Mouse (Mus musculus): ENCODE results near the gene Tmem88b. TPM values are rescaled to one million over a fixed set of nuclear protein-coding genes. Genes with fewer than 3 reads are reported as not detected.

The Tmem88b gene
- polyA plus RNA-seq, 1 experiment from 2014 or later = 0.24 TPM

Small RNAs within 50 kb of the gene (microRNA-seq; reads per million reads assigned to microRNA genes)
- gene Gm27743 = not detected

Other genes starting within 250 kb of the Tmem88b start
- 118 and 122 TPM in 2 replicates for gene Nadk, start 223.5 kb downstream of the Tmem88b start, polyA plus RNA-seq (2016; fragmentation: Nextera tagmentation; extraction: Ambion mirVana)
- 10.7 and 12.9 TPM in 2 replicates for gene Slc35e2, start 184.5 kb downstream of the Tmem88b start, polyA plus RNA-seq (2016; fragmentation: Nextera tagmentation; extraction: Ambion mirVana)
- gene Cdk11b, start 161.0 kb downstream of the Tmem88b start, polyA plus RNA-seq (2016; fragmentation: Nextera tagmentation; extraction: Ambion mirVana) = 83.9 and 86.7 TPM in 2 replicates
- gene Gm10563, start 140.5 kb downstream of the Tmem88b start, polyA plus RNA-seq (2016; fragmentation: Nextera tagmentation; extraction: Ambion mirVana) = not detected in 2 replicates
- 1.8 and 2.8 TPM in 2 replicates for gene Mmp23, start 132.5 kb downstream of the Tmem88b start, polyA plus RNA-seq (2016; fragmentation: Nextera tagmentation; extraction: Ambion mirVana)
- 16.8 and 18.3 TPM in 2 replicates for gene Mib2, start 116.7 kb downstream of the Tmem88b start, polyA plus RNA-seq (2016; fragmentation: Nextera tagmentation; extraction: Ambion mirVana)
- 0.64 and 0.67 TPM in 2 replicates for gene Fndc10, start 91.5 kb downstream of the Tmem88b start, polyA plus RNA-seq (2016; fragmentation: Nextera tagmentation; extraction: Ambion mirVana)
- 163 and 164 TPM in 2 replicates for gene Ssu72, start 81.1 kb downstream of the Tmem88b start, polyA plus RNA-seq (2016; fragmentation: Nextera tagmentation; extraction: Ambion mirVana)
- 0.36 and 0.77 TPM in 2 replicates for gene Tmem240, start 51.1 kb downstream of the Tmem88b start, polyA plus RNA-seq (2016; fragmentation: Nextera tagmentation; extraction: Ambion mirVana)
- gene Atad3a, start 24.8 kb downstream of the Tmem88b start, polyA plus RNA-seq (2016; fragmentation: Nextera tagmentation; extraction: Ambion mirVana) = 141 and 149 TPM in 2 replicates
- gene Vwa1, start 11.2 kb downstream of the Tmem88b start, polyA plus RNA-seq (2016; fragmentation: Nextera tagmentation; extraction: Ambion mirVana) = 9.7 and 11.3 TPM in 2 replicates
- gene Ankrd65, start 4.6 kb upstream of the Tmem88b start, polyA plus RNA-seq (2016; fragmentation: Nextera tagmentation; extraction: Ambion mirVana) = not detected in 2 replicates
- gene Mrpl20, start 17.0 kb upstream of the Tmem88b start, polyA plus RNA-seq (2016; fragmentation: Nextera tagmentation; extraction: Ambion mirVana) = 253 and 258 TPM in 2 replicates
- 166 and 168 TPM in 2 replicates for gene Ccnl2, start 26.6 kb upstream of the Tmem88b start, polyA plus RNA-seq (2016; fragmentation: Nextera tagmentation; extraction: Ambion mirVana)
- 165 and 172 TPM in 2 replicates for gene Aurkaip1, start 45.4 kb upstream of the Tmem88b start, polyA plus RNA-seq (2016; fragmentation: Nextera tagmentation; extraction: Ambion mirVana)
- gene Mxra8, start 53.8 kb upstream of the Tmem88b start, polyA plus RNA-seq (2016; fragmentation: Nextera tagmentation; extraction: Ambion mirVana) = 37.6 and 39.4 TPM in 2 replicates
- 4.6 and 5.3 TPM in 2 replicates for gene Dvl1, start 61.5 kb upstream of the Tmem88b start, polyA plus RNA-seq (2016; fragmentation: Nextera tagmentation; extraction: Ambion mirVana)
- gene Tas1r3, start 77.5 kb upstream of the Tmem88b start, polyA plus RNA-seq (2016; fragmentation: Nextera tagmentation; extraction: Ambion mirVana) = 0.12 and 0.33 TPM in 2 replicates
- 21.2 and 24.0 TPM in 2 replicates for gene Cptp, start 83.6 kb upstream of the Tmem88b start, polyA plus RNA-seq (2016; fragmentation: Nextera tagmentation; extraction: Ambion mirVana)
- 120 and 121 TPM in 2 replicates for gene Ints11, start 83.7 kb upstream of the Tmem88b start, polyA plus RNA-seq (2016; fragmentation: Nextera tagmentation; extraction: Ambion mirVana)
- gene Pusl1, start 105.9 kb upstream of the Tmem88b start, polyA plus RNA-seq (2016; fragmentation: Nextera tagmentation; extraction: Ambion mirVana) = 54.5 and 56.3 TPM in 2 replicates
- 24.3 and 24.5 TPM in 2 replicates for gene Acap3, start 105.9 kb upstream of the Tmem88b start, polyA plus RNA-seq (2016; fragmentation: Nextera tagmentation; extraction: Ambion mirVana)
- gene Ube2j2, start 158.0 kb upstream of the Tmem88b start, polyA plus RNA-seq (2016; fragmentation: Nextera tagmentation; extraction: Ambion mirVana) = 144 and 150 TPM in 2 replicates
- gene C1qtnf12, start 176.4 kb upstream of the Tmem88b start, polyA plus RNA-seq (2016; fragmentation: Nextera tagmentation; extraction: Ambion mirVana) = 18.4 and 20.9 TPM in 2 replicates
- 12.7 and 14.0 TPM in 2 replicates for gene B3galt6, start 206.8 kb upstream of the Tmem88b start, polyA plus RNA-seq (2016; fragmentation: Nextera tagmentation; extraction: Ambion mirVana)
- gene Sdf4, start 207.0 kb upstream of the Tmem88b start, polyA plus RNA-seq (2016; fragmentation: Nextera tagmentation; extraction: Ambion mirVana) = 134 and 135 TPM in 2 replicates
- gene Tnfrsf4, start 228.0 kb upstream of the Tmem88b start, polyA plus RNA-seq (2016; fragmentation: Nextera tagmentation; extraction: Ambion mirVana) = 0.72 and 1.1 TPM in 2 replicates
- 0.72 and 1.1 TPM in 2 replicates for gene Tnfrsf18, start 240.3 kb upstream of the Tmem88b start, polyA plus RNA-seq (2016; fragmentation: Nextera tagmentation; extraction: Ambion mirVana)